Mouse (Mus musculus): ENCODE data around the gene Psme1.
A peak's percentile ranks its signal among the peaks of the same experiment; 100 is the strongest.

Psme1 gene

GRCm38 (mm10) chr14:55570588-55570987, 7.3 kb upstream of the Psme1 start:
- no peak for DNase-seq (ENCODE audit: low spot score in 2 of 2)

- no peak for DNase-seq (ENCODE audit: low spot score in 2 of 2)
These were observed 6.2 kb upstream of the Psme1 start for GRCm38 (mm10) chr14:55571760-55572159.

- DNase-seq (ENCODE audit: low spot score in 2 of 2): no peak
These were observed 2.6 kb upstream of the Psme1 start, which contains the start of gene Fitm1 for GRCm38 (mm10) chr14:55575302-55575701. TSS of gene Fitm1 (plus strand) at chr14:55575617.

- no peak for DNase-seq (ENCODE audit: low spot score in 2 of 2)
These were observed 2.2 kb upstream of the Psme1 start for GRCm38 (mm10) chr14:55575711-55576110.

GRCm38 (mm10) chr14:55576376-55576775, 1.5 kb upstream of the Psme1 start:
- DNase-seq (ENCODE audit: low spot score in 2 of 2): no peak

GRCm38 (mm10) chr14:55578668-55579269, 846 bp downstream of the Psme1 start:
- DNase-seq (ENCODE audit: low spot score in 2 of 2): peak; percentile 31 to 46

- DNase-seq (ENCODE audit: low spot score in 2 of 2): no peak
These were observed 1.9 kb downstream of the Psme1 start for GRCm38 (mm10) chr14:55579511-55580496.

- DNase-seq (ENCODE audit: low spot score in 2 of 2): no peak
These were observed 2.8 kb downstream of the Psme1 start for GRCm38 (mm10) chr14:55580731-55581130.

GRCm38 (mm10) chr14:55581981-55582681, 4.2 kb downstream of the Psme1 start:
- DNase-seq (ENCODE audit: low spot score in 2 of 2): peak in 1 of 2 experiments; percentile 36

- DNase-seq (ENCODE audit: low spot score in 2 of 2): no peak
These were observed 6.4 kb downstream of the Psme1 start for GRCm38 (mm10) chr14:55584303-55584701.

- peak; percentile 69 to 71 for DNase-seq (ENCODE audit: low spot score in 2 of 2)
These were observed 7.0 kb downstream of the Psme1 start, which contains the start of gene Emc9 for GRCm38 (mm10) chr14:55584702-55585565. TSS of gene Emc9 (minus strand) at chr14:55585302.

- DNase-seq (ENCODE audit: low spot score in 2 of 2): no peak
These were observed 7.6 kb downstream of the Psme1 start for GRCm38 (mm10) chr14:55585566-55585960.

- DNase-seq (ENCODE audit: low spot score in 2 of 2): no peak
These were observed 8.2 kb downstream of the Psme1 start for GRCm38 (mm10) chr14:55586149-55586548.

- no peak for DNase-seq (ENCODE audit: low spot score in 2 of 2)
These were observed 11.3 kb downstream of the Psme1 start for GRCm38 (mm10) chr14:55589271-55589670.

- DNase-seq (ENCODE audit: low spot score in 2 of 2): no peak
These were observed 12.0 kb downstream of the Psme1 start for GRCm38 (mm10) chr14:55589771-55590448.

GRCm38 (mm10) chr14:55590748-55591330, 12.9 kb downstream of the Psme1 start, which contains the start of gene Psme2:
TSS of gene Psme2 (minus strand) at chr14:55591113.
- DNase-seq (ENCODE audit: low spot score in 2 of 2): peak; percentile 66 to 68

GRCm38 (mm10) chr14:55591331-55591891, 13.5 kb downstream of the Psme1 start, which contains the start of gene Rnf31:
TSS of gene Rnf31 (plus strand) at chr14:55591708.
- DNase-seq (ENCODE audit: low spot score in 2 of 2): peak; percentile 82

GRCm38 (mm10) chr14:55592226-55592625, 14.3 kb downstream of the Psme1 start:
- DNase-seq (ENCODE audit: low spot score in 2 of 2): no peak

- no peak for DNase-seq (ENCODE audit: low spot score in 2 of 2)
These were observed 18.2 kb downstream of the Psme1 start for GRCm38 (mm10) chr14:55596036-55596690.
